Mouse (Mus musculus): ENCODE measurements around the gene Pttg1ip.

GRCm38 (mm10) chr10:77548576-77548975 is 32.9 kb upstream of the Pttg1ip start:
- no peak for TF ChIP-seq MAX (IDR thresholded peaks at IDR 0.05; ENCODE audit: low read depth)
- TF ChIP-seq MYOG (IDR thresholded peaks at IDR 0.05; ENCODE audit: control insufficient read depth in 1 of 3, insufficient read depth in 1 of 3, insufficient read length in 2 of 3, low read depth in 2 of 3), result no peak

Data from myocyte (in vitro differentiated cells).